Mouse (Mus musculus) common myeloid progenitor, adult 5-6 weeks (primary cell): ENCODE data around the gene 3110082I17Rik. TPM values are rescaled to one million over a fixed set of nuclear protein-coding genes. Genes with fewer than 3 reads are reported as not detected.
A peak's percentile ranks its signal among the peaks of the same experiment; 100 is the strongest.

Source experiments
- ATAC-seq: replicated peaks from 2 replicates; pipeline ENCODE4 v1.8.0; 2016; ENCODE audit warnings: low read depth, mild to moderate bottlenecking, moderate TSS enrichment, inconsistent platforms; ENCODE audit not compliant: poor library complexity, severe bottlenecking
- total RNA-seq: library from RNA; stranded (forward); fragments of 200-1000, 187-1606 nt; gene quantifications from 2 replicates; pipeline ENCODE4 v1.2.3, GENCODE M21; 2017

3110082I17Rik gene
- total RNA-seq, 1 experiment from 2014 or later = 55.0 TPM

DNA sequence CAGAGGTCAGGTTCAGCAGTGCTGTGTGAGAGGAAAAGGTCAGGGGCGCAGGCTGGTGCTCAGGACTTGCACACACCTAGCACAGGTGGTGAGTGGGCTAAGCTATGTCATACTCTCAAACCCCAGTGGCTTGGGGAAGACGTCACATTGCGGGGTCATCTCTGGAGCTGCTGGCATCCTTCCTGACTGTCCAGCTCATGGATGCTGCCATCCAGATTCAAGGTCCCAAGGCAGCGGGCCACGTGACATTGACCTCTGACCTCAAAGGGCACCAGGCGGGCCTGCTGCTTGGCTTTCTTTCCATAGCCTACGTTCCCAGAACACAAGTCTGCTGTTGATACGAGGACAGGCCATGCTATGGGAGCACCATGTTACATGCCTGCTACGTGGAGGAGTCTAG, 33.3 kb downstream of the 3110082I17Rik start:
- no peak for ATAC-seq

DNA sequence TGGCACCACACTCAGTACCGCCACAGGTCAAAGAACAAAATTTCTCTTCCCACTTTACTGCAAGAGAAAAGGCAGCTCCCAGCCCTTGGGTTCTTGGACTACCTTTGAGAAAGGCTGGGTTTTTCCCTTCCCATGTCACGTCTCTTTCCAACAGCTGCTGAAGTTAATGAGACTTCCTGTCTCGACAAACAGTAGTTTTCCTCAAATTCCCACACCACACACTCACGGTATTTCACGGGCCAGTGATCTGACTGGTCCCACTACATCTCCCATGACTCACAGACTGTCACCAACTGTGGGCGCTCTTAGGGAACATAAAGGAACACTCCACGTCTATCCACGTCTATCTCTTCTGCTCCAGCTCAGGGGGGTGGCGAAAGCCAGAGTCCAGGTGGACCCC, 35.1 kb downstream of the 3110082I17Rik start:
- ATAC-seq = no peak

DNA sequence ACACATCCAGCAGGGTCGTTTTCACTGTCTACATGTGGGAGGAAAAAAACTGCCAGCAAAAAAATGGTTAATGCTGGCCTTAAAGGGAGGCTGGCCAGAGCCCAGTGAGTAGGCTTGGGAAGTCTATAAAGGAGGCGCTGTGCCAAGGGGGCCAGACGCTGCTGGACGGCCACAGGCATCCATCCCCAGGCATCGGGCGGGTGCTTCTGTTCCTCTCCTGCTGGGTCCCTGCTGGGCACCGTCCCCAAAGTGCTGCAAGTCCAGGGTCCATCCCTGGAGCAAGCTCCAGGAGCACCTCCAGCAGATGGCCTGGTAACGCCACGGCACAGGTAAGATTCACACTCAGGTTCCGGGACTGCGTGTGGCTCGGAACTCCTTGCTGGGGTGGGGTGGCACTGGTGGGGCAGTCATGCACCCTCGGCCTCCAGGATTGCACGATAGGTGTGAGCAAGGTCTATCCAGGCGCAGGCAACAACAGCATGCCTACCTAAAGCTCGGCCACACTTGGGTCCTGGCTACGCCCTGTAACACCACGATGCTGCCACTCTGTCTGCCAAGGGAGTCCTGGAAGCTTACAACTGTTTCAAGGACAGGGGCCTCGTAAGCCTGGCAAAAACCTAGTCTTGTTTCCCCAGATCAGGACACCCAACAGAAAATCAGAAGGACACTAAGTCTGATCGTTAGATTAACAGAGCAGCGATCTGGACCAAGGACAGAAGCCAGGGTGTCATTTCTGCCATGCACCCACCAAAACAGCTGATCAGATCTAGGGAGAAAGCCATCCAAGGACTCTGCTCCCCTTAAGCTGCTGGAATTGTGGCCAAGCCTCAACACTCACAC, 37.1 kb downstream of the 3110082I17Rik start, which contains the start of gene Gper1:
TSS of gene Gper1 (plus strand) at position 126 of the 840 bp plus-strand sequence.
- ATAC-seq = no peak

DNA sequence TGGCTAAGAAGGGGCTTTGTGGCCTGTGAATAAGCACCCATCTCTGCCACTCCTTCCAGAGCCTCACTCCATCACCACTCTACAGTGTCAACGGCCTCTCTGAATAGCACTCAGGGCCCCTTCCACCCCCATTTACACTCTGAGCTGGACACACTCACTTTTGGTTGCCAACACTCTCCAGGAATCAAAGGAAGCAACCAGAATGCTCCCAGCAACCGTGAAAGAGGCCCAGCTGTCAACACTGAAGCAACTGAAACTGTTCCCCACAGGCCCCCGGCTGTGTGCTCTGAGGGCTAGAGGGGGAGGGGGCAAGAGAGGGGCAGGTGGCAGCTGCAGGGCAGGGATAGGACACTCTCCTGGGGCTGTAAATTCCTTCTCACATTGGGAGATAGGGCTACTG, 41.7 kb downstream of the 3110082I17Rik start:
- no peak for ATAC-seq

DNA sequence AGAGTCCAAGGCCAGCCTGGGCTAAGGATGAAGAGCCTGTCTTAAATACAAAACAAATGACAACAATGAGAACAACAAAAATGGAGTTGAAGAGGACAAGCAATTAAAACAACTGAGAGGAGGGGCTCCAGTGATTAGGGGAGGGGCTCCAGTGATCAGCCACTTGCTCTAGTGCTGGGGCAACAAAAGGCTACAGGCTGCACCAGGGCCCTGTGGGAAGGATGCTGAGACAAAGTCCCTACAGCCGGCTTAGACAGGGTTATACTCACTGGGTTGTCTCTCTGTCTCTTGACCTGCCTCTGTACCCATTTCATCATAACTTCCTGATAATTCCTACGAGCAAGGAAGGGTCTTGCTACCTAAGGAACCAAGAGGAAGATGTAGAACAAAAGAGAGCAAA, 42.2 kb downstream of the 3110082I17Rik start:
- no peak for ATAC-seq

DNA sequence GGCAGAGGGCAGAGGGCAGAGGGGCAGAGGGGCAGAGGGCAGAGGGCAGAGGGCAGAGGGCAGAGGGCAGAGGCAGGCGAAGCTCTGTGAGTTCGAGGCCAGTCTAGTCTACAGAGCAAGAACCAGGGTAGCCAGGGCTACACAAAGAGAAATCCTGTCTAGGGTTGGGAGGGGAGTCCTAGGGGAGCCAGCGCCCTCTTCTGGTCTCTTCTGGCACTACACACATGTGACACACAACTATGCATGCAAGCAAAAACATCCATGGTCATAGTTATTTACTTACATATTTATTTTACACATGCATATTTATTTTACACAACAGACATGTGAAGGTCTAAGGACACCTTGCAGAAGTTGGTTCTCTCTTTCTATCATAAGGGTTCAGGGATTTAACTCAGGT, 42.8 kb downstream of the 3110082I17Rik start:
- no peak for ATAC-seq

DNA sequence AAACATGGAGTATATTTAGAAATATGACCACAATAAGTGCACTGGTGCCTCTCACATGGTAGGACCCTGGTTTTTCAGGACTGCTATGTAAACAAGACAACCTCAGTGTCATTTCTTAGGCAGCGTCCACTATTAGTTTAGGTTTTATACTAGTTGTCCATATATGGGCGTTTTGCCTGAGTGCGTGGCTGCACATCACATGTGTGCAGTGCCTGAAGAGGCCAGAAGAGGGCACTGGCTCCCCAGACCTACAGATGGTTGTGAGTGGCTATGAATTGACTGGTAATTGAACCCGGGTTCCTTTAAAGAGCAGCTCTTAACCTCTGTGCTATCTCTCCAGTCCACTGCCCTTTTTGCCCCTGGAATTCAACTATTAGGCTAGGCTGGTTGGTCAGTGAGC, 43.4 kb downstream of the 3110082I17Rik start:
- ATAC-seq = 0 out of 2 replicates have a peak, but pooled peaks have one; percentile 22

DNA sequence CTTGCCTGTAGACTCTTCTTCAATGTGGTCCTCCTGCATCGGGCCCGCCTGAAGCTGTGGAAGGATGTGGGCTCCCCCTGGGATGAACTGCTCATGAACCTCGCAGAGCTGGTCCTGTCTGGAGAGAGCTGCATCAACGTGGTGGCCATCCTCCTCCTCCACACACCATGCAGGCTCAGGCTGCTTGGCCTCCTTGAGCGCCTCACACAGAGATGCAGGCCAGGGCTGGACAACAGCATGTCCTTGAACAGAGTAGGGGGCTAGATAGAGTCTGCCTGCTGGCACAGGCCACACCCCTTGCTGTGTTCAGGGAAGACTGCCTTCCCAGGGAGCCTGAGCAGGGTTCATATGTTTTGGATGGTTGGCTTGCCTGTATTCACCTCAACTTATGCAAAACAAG, 45.3 kb downstream of the 3110082I17Rik start:
- ATAC-seq = no peak

DNA sequence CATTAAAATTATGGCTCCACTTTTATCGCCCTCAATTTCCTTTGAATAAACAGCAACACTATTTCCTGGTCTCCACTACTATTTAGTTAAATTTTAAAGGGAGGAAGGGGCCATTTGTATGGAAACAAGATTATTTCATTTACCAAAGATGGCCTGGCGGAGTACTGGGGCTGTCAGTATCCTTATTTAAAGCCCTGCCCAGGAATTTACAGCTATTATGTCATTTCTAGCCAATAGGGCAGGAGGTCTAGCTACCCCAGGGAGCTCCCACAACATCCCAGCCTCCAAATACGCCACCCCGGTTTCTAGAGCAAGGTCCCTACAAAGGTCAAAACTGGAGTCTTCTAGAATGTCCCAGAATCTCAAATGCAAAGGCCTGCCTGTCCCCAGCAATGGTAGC, 46.8 kb downstream of the 3110082I17Rik start:
- no peak for ATAC-seq

DNA sequence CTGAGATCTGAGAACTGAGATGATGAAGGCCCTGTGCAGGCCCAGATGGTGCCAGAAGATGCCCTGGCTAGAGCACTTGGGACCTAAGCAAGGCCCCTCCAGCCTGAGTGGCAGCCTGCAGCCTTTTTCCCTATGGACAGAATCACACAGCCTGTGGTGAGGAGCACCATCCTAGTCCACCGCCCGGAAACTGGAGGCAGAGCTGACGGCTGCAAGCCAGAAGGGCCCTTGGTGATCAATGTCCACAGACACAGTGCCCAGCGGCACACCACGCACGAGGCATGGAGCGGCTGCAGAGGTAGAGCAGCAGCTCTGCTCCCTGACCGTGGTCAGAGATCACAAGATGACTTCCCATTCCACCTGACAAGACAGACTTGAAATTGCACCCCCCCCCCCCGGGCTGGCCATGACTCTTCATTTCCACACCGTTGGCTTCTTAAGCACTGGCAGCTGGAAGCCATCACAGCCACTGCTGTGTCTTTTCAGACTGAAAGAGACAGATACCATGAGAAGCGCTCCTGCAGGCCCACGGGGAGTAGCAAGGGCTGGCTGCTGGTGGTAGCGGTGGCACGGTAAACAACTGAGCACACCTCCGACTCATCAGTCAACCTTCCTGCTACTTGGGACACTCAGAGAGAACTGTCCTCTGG, 48.5 kb downstream of the 3110082I17Rik start:
- ATAC-seq = no peak

DNA sequence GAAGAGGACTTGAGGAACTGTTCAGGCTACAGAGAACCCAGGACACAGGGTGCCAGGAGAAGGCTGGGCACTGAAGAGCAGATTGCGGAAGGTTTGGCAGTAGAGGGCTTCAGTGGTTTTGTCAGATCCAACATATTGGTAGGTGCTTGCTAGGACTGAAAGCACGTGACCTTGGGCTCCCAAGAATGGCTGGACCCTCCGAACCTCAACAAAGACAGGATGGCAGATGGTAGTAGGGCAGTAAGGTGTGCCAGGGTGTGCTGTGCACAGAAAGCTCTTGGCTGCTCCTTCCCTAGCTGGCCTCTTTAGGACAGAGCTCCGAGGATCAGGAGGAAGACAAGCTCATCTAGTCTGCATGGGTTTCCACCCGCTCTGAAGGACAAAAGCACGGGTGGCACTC, 49.2 kb downstream of the 3110082I17Rik start:
- no peak for ATAC-seq

DNA sequence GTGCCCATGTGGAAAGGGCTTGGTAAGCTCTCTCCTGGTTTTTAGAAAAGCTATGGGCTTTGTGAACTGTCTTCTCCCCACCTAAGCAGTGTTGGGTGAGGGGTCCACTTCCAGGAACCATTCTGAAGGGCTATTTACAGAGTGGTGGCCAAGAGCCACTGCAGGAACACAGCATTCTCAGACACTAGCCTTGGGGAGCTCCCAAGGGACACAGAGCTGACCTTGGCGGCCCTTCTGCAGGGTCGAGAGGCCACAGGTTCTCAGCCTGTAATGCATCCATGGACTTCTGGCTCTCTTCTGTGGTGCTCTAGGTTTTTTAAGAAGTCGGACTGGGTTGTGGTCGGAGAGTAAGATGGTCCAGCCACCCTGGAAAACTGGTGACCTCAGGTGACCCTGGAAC, 50.3 kb downstream of the 3110082I17Rik start:
- no peak for ATAC-seq

DNA sequence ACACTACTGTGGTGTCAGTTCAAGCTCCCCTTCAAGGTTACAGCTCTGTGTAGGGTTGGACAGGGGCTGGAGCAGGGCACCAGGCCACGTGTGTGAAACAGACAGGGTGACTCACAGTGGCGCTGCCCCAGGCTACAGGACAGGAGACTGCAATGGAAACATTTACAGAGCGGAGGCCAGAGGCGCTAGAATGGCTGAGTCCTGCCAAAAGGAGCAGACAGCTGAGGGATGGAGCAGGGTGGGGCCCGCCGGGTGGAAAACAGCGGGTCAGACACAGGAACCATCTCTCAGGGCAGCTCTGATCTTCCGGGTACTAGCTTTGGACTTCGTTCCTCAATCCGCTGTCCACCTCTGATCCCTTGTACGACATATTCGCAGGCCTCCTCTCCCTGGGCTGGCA, 50.9 kb downstream of the 3110082I17Rik start:
- 0 out of 2 replicates have a peak, but pooled peaks have one; percentile 9 for ATAC-seq

DNA sequence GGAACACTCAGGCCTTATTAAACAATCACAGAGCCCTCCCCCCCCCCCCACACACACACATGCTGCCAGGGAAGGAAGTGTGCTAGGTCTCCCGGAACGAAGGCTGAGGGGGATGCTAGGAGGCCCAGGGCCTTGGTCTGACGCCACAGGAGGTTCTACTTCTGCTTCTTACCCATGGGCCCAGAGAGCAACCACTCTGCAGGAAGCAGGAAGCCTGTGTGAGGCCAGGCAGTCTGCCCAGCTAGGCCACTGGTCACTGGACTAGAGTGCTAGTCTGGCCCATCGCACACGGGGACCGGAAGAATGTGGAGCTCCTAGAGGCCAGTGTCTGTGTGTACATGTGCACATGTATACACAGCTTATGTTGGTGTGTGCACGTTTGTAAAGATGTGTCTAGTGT, 51.8 kb downstream of the 3110082I17Rik start:
- ATAC-seq = peak; percentile 53

DNA sequence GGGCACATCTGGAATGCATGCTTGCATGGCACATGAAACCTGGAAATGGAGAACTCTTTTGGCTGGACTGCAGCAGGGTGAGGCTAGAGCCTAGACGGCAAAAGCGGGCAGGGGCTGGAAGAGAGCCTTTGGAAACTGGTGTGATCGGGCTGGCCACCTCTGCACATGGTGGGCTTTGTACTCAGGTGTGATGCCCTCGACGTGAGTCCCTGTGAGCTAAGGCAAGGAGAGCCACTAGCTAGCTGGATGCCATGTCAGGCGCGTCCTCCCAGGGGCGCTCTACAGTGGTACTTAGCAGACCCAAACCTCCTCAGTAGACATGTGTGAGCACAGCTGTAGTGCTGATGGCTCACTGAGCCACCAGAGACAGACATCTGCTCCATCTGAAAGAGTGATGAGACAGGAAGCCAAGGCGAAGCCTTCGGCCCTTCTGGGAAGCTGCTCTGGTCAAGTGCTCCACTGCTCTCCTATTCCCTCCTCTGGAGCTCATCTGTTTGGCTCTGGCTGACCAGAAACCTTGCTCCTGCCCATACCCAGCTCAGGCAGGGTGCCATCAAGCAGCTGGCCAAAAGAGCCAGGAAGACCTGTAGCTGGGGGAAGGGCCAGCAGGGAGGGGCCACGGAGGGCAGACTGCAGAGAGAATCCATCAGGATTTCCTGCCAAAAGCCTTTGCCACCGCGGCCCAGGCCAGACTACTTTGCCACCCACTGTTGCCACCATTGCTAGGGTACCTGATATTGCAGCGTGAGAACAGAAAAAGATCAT, 53.0 kb downstream of the 3110082I17Rik start:
- ATAC-seq = no peak

DNA sequence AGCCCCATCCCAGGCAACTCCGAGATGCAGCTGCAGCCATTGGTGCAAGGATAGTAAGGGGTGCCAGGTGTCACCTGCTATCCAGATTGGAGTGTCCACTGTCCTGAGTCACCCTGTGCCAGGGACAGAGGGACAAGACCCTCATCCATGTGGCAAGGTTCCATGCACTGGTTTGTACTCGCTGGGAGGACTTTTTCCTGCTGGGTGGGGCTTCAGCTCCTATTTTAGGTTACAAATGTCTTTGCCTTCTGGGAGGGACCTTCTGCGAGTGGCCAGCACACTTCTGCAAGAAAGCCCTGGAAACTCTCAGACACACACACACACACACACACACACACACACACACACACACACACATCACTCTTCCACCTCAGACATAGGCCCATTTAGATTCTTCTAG, 54.4 kb downstream of the 3110082I17Rik start:
- no peak for ATAC-seq

DNA sequence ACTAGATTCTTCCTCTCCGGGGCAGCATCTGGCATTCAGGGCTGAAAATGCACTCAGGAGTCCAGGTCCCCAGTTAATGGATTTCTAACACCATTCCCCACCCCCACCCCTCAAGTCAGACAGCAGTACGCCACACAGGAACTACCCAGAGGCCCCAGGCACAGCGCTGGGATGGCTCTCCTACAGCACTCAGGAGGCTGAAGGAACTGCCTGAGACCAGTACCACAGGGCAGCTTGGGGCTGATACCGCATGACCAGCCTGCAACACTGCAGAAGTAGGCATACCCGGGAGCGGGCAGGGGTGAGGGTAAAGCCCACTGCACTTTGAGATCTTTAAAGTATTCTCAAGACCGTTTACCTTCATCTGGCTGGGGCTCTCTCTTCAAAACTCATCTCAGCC, 54.8 kb downstream of the 3110082I17Rik start:
- ATAC-seq = no peak

DNA sequence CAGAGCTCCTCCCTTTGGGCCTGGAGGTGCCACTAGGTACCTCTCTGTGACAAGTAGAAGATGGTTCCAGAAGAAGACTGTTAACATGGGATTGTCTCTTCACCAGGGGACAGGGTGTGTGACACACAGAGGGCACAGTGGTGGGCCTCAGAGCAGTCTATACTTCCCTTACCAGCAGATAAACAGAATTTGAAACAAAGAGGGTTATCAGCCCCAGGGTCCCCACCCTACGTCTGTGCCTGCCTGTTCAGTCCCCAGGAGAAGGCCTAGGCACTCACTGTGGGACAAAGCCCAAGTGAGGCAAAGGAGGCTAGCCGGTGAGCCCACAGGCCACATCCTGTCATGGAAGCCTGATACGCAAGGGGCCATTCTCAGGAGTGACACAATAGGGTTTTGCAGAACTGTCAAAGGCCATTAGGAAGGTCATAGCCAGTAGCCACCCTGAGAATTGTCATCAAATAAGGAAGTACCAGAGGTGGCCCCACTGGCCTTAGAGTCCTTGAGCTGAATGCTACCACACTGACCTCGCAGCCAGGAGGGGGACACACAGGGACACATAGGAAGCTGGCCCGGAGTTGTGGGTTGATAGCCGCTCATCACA, 55.4 kb downstream of the 3110082I17Rik start, which contains the start of gene C130050O18Rik:
TSS of gene C130050O18Rik (plus strand) at position 480 of the 601 bp plus-strand sequence.
- peak; percentile 50 for ATAC-seq

DNA sequence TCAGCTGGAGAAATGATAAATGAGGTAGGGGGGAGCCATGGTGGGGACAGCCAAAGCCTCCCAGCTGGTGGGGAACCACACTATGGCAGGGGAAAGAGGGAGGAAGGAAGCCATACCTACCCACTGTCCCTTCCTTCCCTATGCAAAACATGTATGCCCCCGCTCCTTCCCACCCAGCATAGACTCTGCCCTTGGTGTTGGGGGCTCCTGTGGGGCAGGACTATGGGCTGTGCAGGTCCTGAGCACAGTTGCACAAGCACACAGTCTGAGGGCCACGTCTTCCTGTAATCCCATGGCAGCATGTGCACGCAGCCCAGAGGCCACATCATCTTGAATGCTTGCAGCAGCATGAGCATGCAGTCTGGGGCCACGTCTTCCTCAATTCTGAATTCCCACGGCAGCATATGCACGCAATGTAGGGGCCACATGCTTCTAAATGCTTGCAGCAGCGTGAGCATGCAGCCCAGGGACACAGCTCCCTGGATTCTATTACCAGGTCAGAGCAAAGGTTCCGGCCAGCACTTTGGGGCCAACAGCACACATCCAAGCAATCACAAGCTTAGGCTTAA, 56.6 kb downstream of the 3110082I17Rik start:
- ATAC-seq = peak; percentile 33

DNA sequence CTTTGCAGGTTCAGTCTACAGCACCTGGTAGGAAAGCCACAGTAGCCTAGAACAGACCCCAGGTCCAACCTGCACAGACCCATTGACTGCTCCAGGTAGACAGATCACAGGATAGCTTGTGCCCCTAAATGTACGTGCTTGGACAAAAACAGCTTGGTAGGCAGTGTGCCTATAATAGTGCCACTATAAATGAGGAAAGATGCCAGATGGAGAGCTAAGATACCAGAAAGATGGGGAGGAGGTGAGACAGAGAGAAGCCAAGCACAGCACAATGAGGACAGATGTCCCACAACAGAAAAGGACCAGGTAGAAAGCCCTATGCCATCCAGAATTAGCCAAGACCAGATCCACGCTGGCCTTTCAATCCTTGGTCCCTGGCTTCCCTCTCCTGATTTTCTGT, 58.2 kb downstream of the 3110082I17Rik start:
- no peak for ATAC-seq
